Mouse (Mus musculus) left cerebral cortex, postnatal 4 days (tissue): ENCODE results near the gene Gm10401. TPM values are rescaled to one million over a fixed set of nuclear protein-coding genes. Genes with fewer than 3 reads are reported as not detected.

Source experiments
- DNase-seq: peaks from one replicate; pipeline ENCODE4 v3.0.0-alpha.2; 2022
- intact Hi-C: fragments of 180-260 bp; cut with DNase I; formaldehyde crosslinking; loops from one replicate; pipeline ENCODE4 v1.15.1; 2025
- total RNA-seq, 2 experiments: library from RNA; stranded (reverse); gene quantifications; 2 replicates each; pipeline ENCODE4 v1.2.3; 2021

Gene Gm10401
- total RNA-seq, result not detected

- no peak for DNase-seq
- intact Hi-C loops, result no loop called here
Measured at GRCm38 (mm10) chr5:115098195-115098594, at the start of gene Gm10401. Gm10401 (minus strand) TSS chr5:115098295.

GRCm38 (mm10) chr5:115147388-115147787 lies 49.3 kb upstream of the Gm10401 start:
- no peak for DNase-seq

GRCm38 (mm10) chr5:115146747-115147130 lies 48.6 kb upstream of the Gm10401 start:
- intact Hi-C loops, result no loop called here
- no peak for DNase-seq

More at GRCm38 (mm10) chr5:115147388-115147787, 49.3 kb upstream of the Gm10401 start:
- intact Hi-C loops, result no loop called here

GRCm38 (mm10) chr5:115145976-115146746 lies 48.1 kb upstream of the Gm10401 start:
- no peak for DNase-seq
- intact Hi-C loops, result no loop called here

- DNase-seq, result no peak
- intact Hi-C loops, result no loop called here
Measured at GRCm38 (mm10) chr5:115145253-115145968, 47.3 kb upstream of the Gm10401 start.

GRCm38 (mm10) chr5:115144471-115144870 lies 46.4 kb upstream of the Gm10401 start:
- no peak for DNase-seq
- intact Hi-C loops, result no loop called here

- DNase-seq, result peak; percentile 74
- intact Hi-C loops, result no loop called here
Measured at GRCm38 (mm10) chr5:115143552-115143951, 45.5 kb upstream of the Gm10401 start.

GRCm38 (mm10) chr5:115142166-115142697 lies 44.1 kb upstream of the Gm10401 start:
- intact Hi-C loops, result no loop called here
- DNase-seq, result no peak

- intact Hi-C loops, result no loop called here
- DNase-seq, result no peak
Measured at GRCm38 (mm10) chr5:115140726-115141125, 42.6 kb upstream of the Gm10401 start.

- intact Hi-C loops, result no loop called here
- DNase-seq, result no peak
Measured at GRCm38 (mm10) chr5:115139124-115139523, 41.0 kb upstream of the Gm10401 start.

- DNase-seq, result peak; percentile 90
- intact Hi-C loops, result no loop called here
Measured at GRCm38 (mm10) chr5:115134234-115135165, 36.4 kb upstream of the Gm10401 start, which contains the start of gene Unc119b. Unc119b (minus strand) TSS chr5:115134975.

- intact Hi-C loops, result no loop called here
- no peak for DNase-seq
Measured at GRCm38 (mm10) chr5:115133358-115134066, 35.4 kb upstream of the Gm10401 start.

- DNase-seq, result no peak
- intact Hi-C loops, result no loop called here
Measured at GRCm38 (mm10) chr5:115132465-115132864, 34.4 kb upstream of the Gm10401 start.

- DNase-seq, result no peak
- intact Hi-C loops, result loop anchor here (10.0 kb wide), 1 partner anchor 105 kb away; the partner anchor contains the start of gene Pop5
Measured at GRCm38 (mm10) chr5:115129328-115129727, 31.2 kb upstream of the Gm10401 start.

- no peak for DNase-seq
- intact Hi-C loops, result loop anchor here (10.0 kb wide), 1 partner anchor 107 kb away; the partner anchor contains the start of gene Pop5
Measured at GRCm38 (mm10) chr5:115127421-115128179, 29.5 kb upstream of the Gm10401 start.

- intact Hi-C loops, result loop anchor here (10.0 kb wide), 1 partner anchor 108 kb away; the partner anchor contains the start of gene Pop5
- no peak for DNase-seq
Measured at GRCm38 (mm10) chr5:115126578-115127312, 28.6 kb upstream of the Gm10401 start.

- peak; percentile 86 for DNase-seq
- intact Hi-C loops, result loop anchor here (10.0 kb wide), 1 partner anchor 109 kb away; the partner anchor contains the start of gene Pop5
Measured at GRCm38 (mm10) chr5:115125211-115125871, 27.2 kb upstream of the Gm10401 start.

GRCm38 (mm10) chr5:115124690-115125089 lies 26.6 kb upstream of the Gm10401 start:
- intact Hi-C loops, result loop anchor here (10.0 kb wide), 1 partner anchor 110 kb away; the partner anchor contains the start of gene Pop5

More at GRCm38 (mm10) chr5:115124690-115125089, 26.6 kb upstream of the Gm10401 start:
- no peak for DNase-seq
